Mouse (Mus musculus): ENCODE results near the gene Khsrp. TPM values are rescaled to one million over a fixed set of nuclear protein-coding genes. Genes with fewer than 3 reads are reported as not detected.

Khsrp gene
- polyA plus RNA-seq, 1 experiment from 2014 or later: 23.9 TPM

- H3K4me1 ChIP-seq (ENCODE audit: control insufficient read depth, insufficient read depth, low read length): no peaks in the 10 kb centered on the region
- H3K9ac ChIP-seq (ENCODE audit: low read depth, low read length): no peak overlapping the region
- no peak overlapping the region for H3K27ac ChIP-seq (ENCODE audit: low read length)
- H3K9me3 ChIP-seq (replicated peaks; ENCODE audit: control insufficient read depth, low read length, poor library complexity, severe bottlenecking): no peaks in the 10 kb centered on the region
- no peak overlapping the region for H3K4me2 ChIP-seq (ENCODE audit: low read length)
- ATAC-seq: no peak
- H3K36me3 ChIP-seq (ENCODE audit: control insufficient read depth, insufficient read depth, low read length): no peaks in the 10 kb centered on the region
- WGBS: 84% methylated on average over 3 of the region's 3 CpGs
- H3K4me3 ChIP-seq (ENCODE audit: low read depth, low read length): no peak overlapping the region
- no peaks in the 10 kb centered on the region for H3K27me3 ChIP-seq (ENCODE audit: control insufficient read depth, insufficient read depth, low read depth, low read length)
These were observed 45.7 kb downstream of the Khsrp start for GRCm38 (mm10) chr17:56985656-56986055.

DNA sequence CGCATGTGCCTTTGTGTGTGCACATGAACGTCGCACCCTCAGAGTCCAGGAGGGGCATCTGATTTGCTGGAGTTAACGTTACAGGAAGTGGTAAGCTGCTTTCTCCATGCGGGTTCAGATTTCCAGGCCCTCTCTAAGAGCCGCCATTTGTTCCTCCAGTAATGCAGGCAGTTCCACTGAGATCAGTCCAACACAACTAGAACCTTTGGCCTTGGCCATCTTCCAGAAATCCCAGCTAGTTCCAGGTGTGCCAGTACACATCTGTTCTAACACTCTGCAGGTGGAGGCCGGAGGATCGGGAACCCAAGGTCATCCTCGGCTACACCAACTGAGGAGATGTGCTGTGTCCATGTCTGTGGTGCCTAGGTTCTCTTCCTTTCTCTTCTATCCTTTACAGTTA lies 46.4 kb downstream of the Khsrp start:
- no peaks in the 10 kb centered on the region for H3K9me3 ChIP-seq (replicated peaks; ENCODE audit: control insufficient read depth, low read length, poor library complexity, severe bottlenecking)
- 87% methylated on average over 9 of the region's 9 CpGs for whole genome bisulfite sequencing
- H3K9ac ChIP-seq (ENCODE audit: low read depth, low read length): no peak overlapping the region
- H3K36me3 ChIP-seq (ENCODE audit: control insufficient read depth, insufficient read depth, low read length): no peaks in the 10 kb centered on the region
- H3K4me1 ChIP-seq (ENCODE audit: control insufficient read depth, insufficient read depth, low read length): no peaks in the 10 kb centered on the region
- ATAC-seq: no peak
- no peaks in the 10 kb centered on the region for H3K27me3 ChIP-seq (ENCODE audit: control insufficient read depth, insufficient read depth, low read depth, low read length)
- no peak overlapping the region for H3K4me2 ChIP-seq (ENCODE audit: low read length)
- H3K27ac ChIP-seq (ENCODE audit: low read length): no peak overlapping the region
- no peak overlapping the region for H3K4me3 ChIP-seq (ENCODE audit: low read depth, low read length)

DNA sequence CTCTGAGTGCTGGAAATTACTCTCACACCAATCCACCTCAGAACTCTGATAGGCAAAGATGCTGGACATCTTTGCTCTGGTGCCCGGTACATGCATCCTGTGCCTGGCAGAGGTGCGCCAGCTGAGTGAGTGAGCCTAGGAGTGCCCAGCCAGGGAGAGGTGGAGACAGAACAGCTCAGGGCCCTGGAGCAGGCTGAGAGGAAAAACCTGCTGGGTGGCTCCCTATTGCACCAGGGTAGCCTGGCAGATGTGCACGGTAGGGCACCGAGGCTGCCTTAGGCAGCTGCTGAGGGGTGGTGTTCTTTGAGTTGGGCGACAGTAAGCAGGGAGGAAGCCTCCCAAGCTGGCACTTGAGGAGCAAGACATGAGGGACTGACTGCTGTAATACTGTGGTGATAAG lies 49.3 kb downstream of the Khsrp start, which contains the start of gene Acer1:
Acer1 (minus strand) TSS at position 114 of the 400 bp plus-strand sequence.
- Histone ChIP-seq H3K4me3 (ENCODE audit: low read depth, low read length) (no peak within 1 kb of the TSS), H3K4me2 (ENCODE audit: low read length) (no peak within 1 kb of the TSS), H3K9ac (ENCODE audit: low read depth, low read length) (no peak within 1 kb of the TSS), H3K27ac (ENCODE audit: low read length) (no peak within 1 kb of the TSS), H3K27me3 (ENCODE audit: control insufficient read depth, insufficient read depth, low read depth, low read length) (no peaks in the 10 kb centered on the region), H3K4me1 (ENCODE audit: control insufficient read depth, insufficient read depth, low read length) (no peaks in the 10 kb centered on the region), H3K36me3 (ENCODE audit: control insufficient read depth, insufficient read depth, low read length) (no peaks in the 10 kb centered on the region), H3K9me3 (replicated peaks; ENCODE audit: control insufficient read depth, low read length, poor library complexity, severe bottlenecking) (no peaks in the 10 kb centered on the region)
- WGBS: 76% methylated on average over 5 of the region's 5 CpGs
- no peak for ATAC-seq

DNA sequence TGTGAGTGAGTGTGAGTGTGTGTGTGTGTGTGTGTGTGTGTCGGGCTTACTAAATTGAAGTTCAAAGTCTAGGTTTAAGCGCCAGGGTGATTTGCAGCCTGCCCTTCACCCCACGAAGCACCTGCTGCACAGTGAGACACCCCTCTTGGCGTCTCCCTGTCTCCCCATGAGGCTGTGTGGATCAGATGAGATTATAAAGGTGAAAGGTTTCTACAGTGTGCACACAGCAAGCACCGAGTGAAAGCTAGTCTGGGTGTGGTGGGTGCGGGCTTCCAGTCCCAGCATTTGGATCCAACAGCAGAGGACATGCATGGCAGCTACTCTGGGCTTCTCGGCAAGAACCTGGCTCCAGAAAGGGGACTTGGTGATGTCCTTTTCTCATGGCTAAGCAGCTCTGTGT lies 50.3 kb downstream of the Khsrp start:
- H3K4me2 ChIP-seq (ENCODE audit: low read length): no peak overlapping the region
- H3K4me1 ChIP-seq (ENCODE audit: control insufficient read depth, insufficient read depth, low read length): no peaks in the 10 kb centered on the region
- 75% methylated on average over 7 of the region's 7 CpGs for WGBS

GRCm38 (mm10) chr17:56979524-56979923 lies 51.8 kb downstream of the Khsrp start:
- Histone ChIP-seq H3K9me3 (replicated peaks; ENCODE audit: control insufficient read depth, low read length, poor library complexity, severe bottlenecking) (no peaks in the 10 kb centered on the region), H3K4me3 (ENCODE audit: low read depth, low read length) (no peak overlapping the region), H3K27ac (ENCODE audit: low read length) (no peak overlapping the region), H3K4me1 (ENCODE audit: control insufficient read depth, insufficient read depth, low read length) (no peaks in the 10 kb centered on the region), H3K9ac (ENCODE audit: low read depth, low read length) (no peak overlapping the region), H3K27me3 (ENCODE audit: control insufficient read depth, insufficient read depth, low read depth, low read length) (no peaks in the 10 kb centered on the region), H3K36me3 (ENCODE audit: control insufficient read depth, insufficient read depth, low read length) (no peaks in the 10 kb centered on the region), H3K4me2 (ENCODE audit: low read length) (no peak overlapping the region)
- ATAC-seq: no peak
- 48% methylated on average over 5 of the region's 8 CpGs for WGBS

More for the DNA sequence above, 50.3 kb downstream of the Khsrp start:
- H3K27ac ChIP-seq (ENCODE audit: low read length): no peak overlapping the region
- H3K27me3 ChIP-seq (ENCODE audit: control insufficient read depth, insufficient read depth, low read depth, low read length): no peaks in the 10 kb centered on the region
- ATAC-seq: no peak
- H3K36me3 ChIP-seq (ENCODE audit: control insufficient read depth, insufficient read depth, low read length): no peaks in the 10 kb centered on the region
- no peak overlapping the region for H3K9ac ChIP-seq (ENCODE audit: low read depth, low read length)
- H3K4me3 ChIP-seq (ENCODE audit: low read depth, low read length): no peak overlapping the region
- H3K9me3 ChIP-seq (replicated peaks; ENCODE audit: control insufficient read depth, low read length, poor library complexity, severe bottlenecking): no peaks in the 10 kb centered on the region

GRCm38 (mm10) chr17:56976531-56977390 lies 54.6 kb downstream of the Khsrp start:
- 82% methylated on average over 8 of the region's 8 CpGs for WGBS
- no peak for ATAC-seq
- Histone ChIP-seq H3K4me1 (ENCODE audit: control insufficient read depth, insufficient read depth, low read length) (no peaks in the 10 kb centered on the region), H3K4me3 (ENCODE audit: low read depth, low read length) (no peak overlapping the region), H3K9ac (ENCODE audit: low read depth, low read length) (no peak overlapping the region), H3K36me3 (ENCODE audit: control insufficient read depth, insufficient read depth, low read length) (no peaks in the 10 kb centered on the region), H3K9me3 (replicated peaks; ENCODE audit: control insufficient read depth, low read length, poor library complexity, severe bottlenecking) (no peaks in the 10 kb centered on the region), H3K4me2 (ENCODE audit: low read length) (no peak overlapping the region), H3K27ac (ENCODE audit: low read length) (no peak overlapping the region), H3K27me3 (ENCODE audit: control insufficient read depth, insufficient read depth, low read depth, low read length) (no peaks in the 10 kb centered on the region)

- H3K4me3 ChIP-seq (ENCODE audit: low read depth, low read length): no peak overlapping the region
- no peak overlapping the region for H3K27ac ChIP-seq (ENCODE audit: low read length)
- no peak overlapping the region for H3K9ac ChIP-seq (ENCODE audit: low read depth, low read length)
- no peaks in the 10 kb centered on the region for H3K27me3 ChIP-seq (ENCODE audit: control insufficient read depth, insufficient read depth, low read depth, low read length)
- no peak for ATAC-seq
- WGBS: 72% methylated on average over 3 of the region's 3 CpGs
- no peaks in the 10 kb centered on the region for H3K36me3 ChIP-seq (ENCODE audit: control insufficient read depth, insufficient read depth, low read length)
- no peaks in the 10 kb centered on the region for H3K9me3 ChIP-seq (replicated peaks; ENCODE audit: control insufficient read depth, low read length, poor library complexity, severe bottlenecking)
- no peaks in the 10 kb centered on the region for H3K4me1 ChIP-seq (ENCODE audit: control insufficient read depth, insufficient read depth, low read length)
- no peak overlapping the region for H3K4me2 ChIP-seq (ENCODE audit: low read length)
These were observed 55.9 kb downstream of the Khsrp start for GRCm38 (mm10) chr17:56975391-56975790.

- no peaks in the 10 kb centered on the region for H3K9me3 ChIP-seq (replicated peaks; ENCODE audit: control insufficient read depth, low read length, poor library complexity, severe bottlenecking)
- H3K27me3 ChIP-seq (ENCODE audit: control insufficient read depth, insufficient read depth, low read depth, low read length): no peaks in the 10 kb centered on the region; the same call in 1 of the 2 replicates
- no peak overlapping the region for H3K9ac ChIP-seq (ENCODE audit: low read depth, low read length)
- H3K4me2 ChIP-seq (ENCODE audit: low read length): no peak overlapping the region
- ATAC-seq: no peak
- WGBS: 88% methylated on average over 5 of the region's 5 CpGs
- H3K4me3 ChIP-seq (ENCODE audit: low read depth, low read length): no peak overlapping the region
- no peaks in the 10 kb centered on the region for H3K4me1 ChIP-seq (ENCODE audit: control insufficient read depth, insufficient read depth, low read length)
- no peak overlapping the region for H3K27ac ChIP-seq (ENCODE audit: low read length)
- H3K36me3 ChIP-seq (ENCODE audit: control insufficient read depth, insufficient read depth, low read length): no peaks in the 10 kb centered on the region
These were observed 56.5 kb downstream of the Khsrp start for GRCm38 (mm10) chr17:56974708-56975240.

DNA sequence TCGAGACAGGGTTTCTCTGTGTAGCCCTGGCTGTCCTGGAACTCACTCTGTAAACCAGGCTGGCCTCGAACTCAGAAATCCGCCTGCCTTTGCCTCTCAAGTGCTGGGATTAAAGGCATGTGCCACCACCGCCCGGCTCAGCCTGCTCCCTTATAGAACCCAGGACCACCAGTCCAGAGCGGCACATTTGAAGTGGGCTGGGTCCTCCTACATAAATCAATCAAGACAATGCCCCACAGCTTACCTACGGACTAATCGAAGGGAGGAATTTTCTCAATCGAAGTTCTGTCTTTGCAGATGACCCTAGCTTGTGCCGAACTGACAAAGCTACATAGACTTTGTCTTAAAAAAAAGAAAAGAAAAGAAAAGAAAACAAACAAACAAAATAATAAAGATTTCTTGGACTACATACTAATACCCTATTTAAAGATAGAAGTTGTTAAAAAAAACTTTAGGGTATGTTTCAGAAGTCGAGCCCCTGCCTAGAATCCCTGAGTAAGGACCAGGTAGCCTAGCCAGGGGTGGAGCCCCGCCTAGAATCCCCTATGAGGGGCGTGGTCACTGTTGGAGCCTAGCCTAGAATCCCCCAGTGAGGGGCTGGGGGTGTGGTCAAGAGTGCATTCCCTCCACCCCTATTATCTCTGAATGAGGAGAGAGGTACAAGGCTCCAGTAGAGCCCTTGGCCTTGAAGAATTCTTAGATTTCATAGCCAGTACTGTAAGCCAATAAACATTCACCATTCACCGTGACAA lies 57.2 kb downstream of the Khsrp start:
- Histone ChIP-seq H3K9me3 (replicated peaks; ENCODE audit: control insufficient read depth, low read length, poor library complexity, severe bottlenecking) (no peaks in the 10 kb centered on the region), H3K4me3 (ENCODE audit: low read depth, low read length) (no peak overlapping the region), H3K9ac (ENCODE audit: low read depth, low read length) (no peak overlapping the region), H3K4me1 (ENCODE audit: control insufficient read depth, insufficient read depth, low read length) (no peaks in the 10 kb centered on the region), H3K36me3 (ENCODE audit: control insufficient read depth, insufficient read depth, low read length) (no peaks in the 10 kb centered on the region), H3K27me3 (ENCODE audit: control insufficient read depth, insufficient read depth, low read depth, low read length) (no peaks in the 10 kb centered on the region; the same call in 1 of the 2 replicates), H3K27ac (ENCODE audit: low read length) (no peak overlapping the region), H3K4me2 (ENCODE audit: low read length) (no peak overlapping the region)
- WGBS: 69% methylated on average over 13 of the region's 14 CpGs
- ATAC-seq: no peak

All from midbrain, embryonic 16.5 days (tissue).